Mouse (Mus musculus) mature B cell (primary cell): ENCODE results near the gene Slc39a11.

Experiments
- in situ Hi-C: fragments of 300-500 bp; cut with MboI; formaldehyde crosslinking; loops from 2 replicates; pipeline ENCODE4 v1.14.3; 2019

Slc39a11 gene

GRCm38 (mm10) chr11:113352085-113352815 is 297.6 kb downstream of the Slc39a11 start:
- in situ Hi-C loops, result no loop called here

GRCm38 (mm10) chr11:113350583-113350982 is 299.3 kb downstream of the Slc39a11 start:
- in situ Hi-C loops, result no loop called here

GRCm38 (mm10) chr11:113346895-113347514 is 302.9 kb downstream of the Slc39a11 start:
- in situ Hi-C loops, result no loop called here

DNA sequence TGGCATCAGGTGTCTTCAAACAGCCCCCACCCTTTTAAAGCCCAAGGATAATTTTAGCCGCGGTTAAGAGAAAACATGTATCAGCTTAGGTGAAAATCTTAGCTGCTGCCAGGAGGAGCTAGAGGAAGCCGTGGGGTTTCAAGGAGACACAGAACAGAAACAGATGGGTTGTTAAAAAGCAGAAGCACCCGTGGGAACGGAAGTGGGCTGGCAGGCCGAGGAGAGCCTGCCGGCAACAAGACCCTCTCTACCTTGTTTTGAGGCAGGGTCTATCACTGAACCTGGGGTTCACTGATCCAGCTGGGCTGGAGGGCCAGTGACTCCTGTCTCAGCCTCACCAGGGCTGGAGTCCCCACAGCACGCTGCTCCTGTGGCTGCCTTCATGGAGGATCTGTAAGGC is 310.1 kb downstream of the Slc39a11 start:
- in situ Hi-C loops, result no loop called here

- in situ Hi-C loops, result no loop called here
These were observed 311.3 kb downstream of the Slc39a11 start for GRCm38 (mm10) chr11:113338581-113338980.

GRCm38 (mm10) chr11:113335706-113336105 is 314.2 kb downstream of the Slc39a11 start:
- in situ Hi-C loops, result no loop called here

DNA sequence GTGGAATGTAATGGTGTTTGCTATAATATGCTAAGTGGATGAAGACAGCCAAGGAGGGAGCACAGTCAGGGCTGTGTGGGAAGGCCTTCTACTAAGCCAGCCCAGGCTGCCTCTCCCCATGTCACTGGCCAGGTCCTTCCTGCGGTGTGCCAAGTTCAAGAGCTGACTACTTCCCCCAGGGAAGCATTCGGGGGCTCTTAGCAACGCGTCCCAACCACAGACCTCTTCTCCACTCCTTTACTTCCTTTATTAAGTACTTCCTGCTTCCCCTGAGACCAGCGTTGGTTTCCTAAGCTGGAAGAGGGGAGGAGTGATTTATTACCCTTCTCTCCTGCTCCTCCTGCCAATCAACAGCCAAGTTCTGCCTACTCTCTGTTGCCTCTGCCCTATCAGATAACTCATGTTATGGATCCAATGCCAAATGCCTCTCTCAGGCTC is 315.4 kb downstream of the Slc39a11 start:
- in situ Hi-C loops, result no loop called here

GRCm38 (mm10) chr11:113333535-113333934 is 316.3 kb downstream of the Slc39a11 start:
- in situ Hi-C loops, result no loop called here

DNA sequence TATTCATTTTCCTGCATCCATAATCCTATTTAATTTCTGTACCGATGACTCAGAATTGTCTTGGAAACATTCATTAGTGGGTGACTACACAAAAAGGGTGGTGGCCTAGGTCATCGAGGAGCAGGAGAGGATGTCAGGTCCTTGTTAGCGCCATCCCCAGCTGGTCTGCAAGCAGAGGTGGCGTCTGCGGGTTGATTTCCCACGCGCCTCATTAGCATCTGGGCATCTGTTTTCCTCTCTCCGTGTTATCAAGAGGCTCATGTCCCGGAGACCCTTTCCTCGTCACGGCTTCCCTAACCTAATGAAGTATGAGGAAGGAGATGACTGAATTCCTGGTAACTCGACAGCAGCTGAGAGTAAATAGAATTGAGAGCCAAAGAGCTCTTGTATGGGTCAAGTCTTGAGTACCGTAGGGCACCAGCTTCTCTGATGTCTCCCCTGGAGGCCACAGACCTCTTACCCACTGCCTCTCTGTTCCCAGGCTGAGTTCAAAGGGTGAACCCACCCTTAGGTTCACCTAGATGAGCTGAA is 319.8 kb downstream of the Slc39a11 start:
- in situ Hi-C loops, result no loop called here

DNA sequence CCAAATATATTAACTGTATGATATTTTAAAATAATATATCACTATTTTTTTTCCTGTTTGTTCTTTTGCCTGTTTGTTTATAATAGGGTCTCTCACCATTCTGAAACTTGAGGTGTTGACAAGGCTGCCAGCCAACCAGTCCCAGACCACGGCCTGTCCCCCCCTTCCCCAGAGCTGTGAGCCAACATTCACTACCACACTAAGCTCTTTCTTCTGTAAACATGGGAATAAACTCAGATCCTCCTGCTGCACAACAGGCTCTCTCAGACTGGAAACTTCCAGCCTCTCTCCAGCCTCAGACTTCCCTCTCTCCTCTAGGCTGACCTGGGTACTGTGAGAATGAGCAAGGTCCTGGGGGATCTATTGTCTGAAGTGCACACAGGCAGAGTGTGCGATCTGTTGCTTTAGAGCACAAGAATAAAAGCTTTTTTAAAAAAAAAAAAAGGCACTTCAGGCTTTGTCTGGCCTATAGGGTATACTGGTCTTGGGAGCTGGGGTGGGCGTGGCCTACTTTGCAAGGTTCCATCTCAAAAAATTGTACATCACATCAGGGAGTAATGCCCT is 322.3 kb downstream of the Slc39a11 start:
- in situ Hi-C loops, result no loop called here

- in situ Hi-C loops, result no loop called here
These were observed 323.4 kb downstream of the Slc39a11 start for GRCm38 (mm10) chr11:113326387-113327011.

DNA sequence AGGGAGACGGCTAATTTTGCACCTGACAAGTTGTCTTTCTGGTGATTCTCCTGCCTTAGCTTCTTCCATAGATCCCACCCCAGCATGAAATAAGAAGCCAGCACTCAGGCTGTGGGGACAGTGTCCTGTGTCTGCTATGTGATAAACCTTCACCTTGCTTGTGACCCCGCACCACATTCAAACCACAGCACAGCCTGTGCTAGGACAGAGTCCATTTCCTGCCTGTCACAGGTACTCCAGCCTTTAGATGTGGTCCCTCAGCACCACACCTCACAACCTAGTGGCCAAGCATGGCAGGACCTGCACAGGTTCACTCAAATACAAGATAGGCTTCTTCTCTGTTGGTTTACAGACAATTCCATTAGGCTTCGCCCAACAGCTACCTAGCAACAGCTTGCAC is 328.3 kb downstream of the Slc39a11 start:
- in situ Hi-C loops, result no loop called here

DNA sequence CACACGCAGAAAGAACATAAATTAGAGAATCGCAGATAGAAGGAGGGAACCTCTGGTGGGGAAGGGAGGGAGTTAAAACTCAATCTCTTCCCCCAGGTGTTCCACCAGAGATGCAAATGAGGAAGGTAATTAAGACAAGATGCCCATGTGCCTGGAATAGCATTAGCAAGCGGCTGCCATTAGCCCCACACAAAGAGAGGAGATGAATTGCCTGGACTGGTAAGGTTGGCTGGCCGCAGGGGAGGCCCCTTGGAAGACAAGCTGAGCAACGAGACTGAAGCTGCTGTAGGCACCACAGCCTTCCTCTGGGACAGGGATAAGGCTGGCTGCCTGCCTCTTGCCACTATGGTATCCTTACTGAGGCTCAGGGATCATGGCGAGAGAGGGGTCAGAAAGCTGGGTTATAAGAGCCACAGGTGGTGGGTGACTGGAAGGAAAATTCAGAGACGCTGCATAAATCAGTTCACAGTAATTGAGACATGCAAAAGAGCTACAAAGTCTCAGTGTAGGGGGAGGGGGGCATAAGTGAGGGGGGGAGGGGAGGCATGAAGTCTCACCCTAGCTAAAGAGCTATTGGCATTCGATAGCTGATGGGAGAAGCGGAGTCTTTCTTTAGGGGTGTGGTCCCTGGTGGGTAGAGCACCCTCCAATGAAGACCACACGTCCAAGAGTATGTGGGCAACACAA is 340.5 kb downstream of the Slc39a11 start:
- in situ Hi-C loops, result no loop called here

- in situ Hi-C loops, result no loop called here
These were observed 341.5 kb downstream of the Slc39a11 start for GRCm38 (mm10) chr11:113308256-113308941.

GRCm38 (mm10) chr11:113303204-113303603 is 346.7 kb downstream of the Slc39a11 start:
- in situ Hi-C loops, result no loop called here

DNA sequence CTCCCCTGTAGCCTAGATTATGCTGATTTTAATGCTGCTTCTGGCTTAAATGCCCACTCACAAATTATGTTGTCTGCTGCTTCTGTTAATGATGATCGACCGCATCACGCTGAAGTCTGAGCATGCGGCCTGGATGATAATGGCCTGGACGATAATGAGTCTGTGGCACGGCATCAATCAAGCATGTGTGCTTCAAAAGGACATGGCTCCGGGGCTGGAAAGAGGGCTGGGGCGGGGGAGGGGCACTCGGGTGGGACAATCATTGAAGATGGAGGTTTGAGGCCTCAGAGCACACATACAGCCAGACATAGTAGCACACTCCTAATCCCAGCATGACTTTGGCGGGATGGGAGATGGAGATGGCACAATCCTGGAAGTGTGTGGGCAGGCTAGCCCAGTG is 350.4 kb downstream of the Slc39a11 start:
- in situ Hi-C loops, result loop anchor here (25.0 kb wide), 1 partner anchor 313 kb away; the partner anchor contains the start of gene Sstr2

DNA sequence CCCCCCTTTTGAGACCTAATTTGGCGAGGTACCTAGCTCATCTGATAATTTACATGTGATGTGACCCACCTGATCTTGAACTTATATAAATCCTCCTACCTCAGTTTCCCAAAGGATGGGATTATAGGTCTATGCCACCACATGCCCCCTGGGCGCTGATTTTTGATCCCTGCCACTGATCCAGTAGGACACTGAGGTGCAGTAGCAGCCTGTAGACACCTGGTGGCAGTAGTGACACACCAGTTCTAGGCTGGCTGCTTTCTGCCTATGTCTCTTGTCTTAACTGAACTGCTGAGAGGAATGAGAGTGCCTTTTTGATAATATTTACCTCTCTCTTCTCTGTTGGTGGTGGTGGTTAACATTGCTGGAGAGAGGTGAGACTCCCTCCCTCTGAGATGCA is 352.1 kb downstream of the Slc39a11 start:
- in situ Hi-C loops, result loop anchor here (25.0 kb wide), 1 partner anchor 315 kb away; the partner anchor contains the start of gene Sstr2

DNA sequence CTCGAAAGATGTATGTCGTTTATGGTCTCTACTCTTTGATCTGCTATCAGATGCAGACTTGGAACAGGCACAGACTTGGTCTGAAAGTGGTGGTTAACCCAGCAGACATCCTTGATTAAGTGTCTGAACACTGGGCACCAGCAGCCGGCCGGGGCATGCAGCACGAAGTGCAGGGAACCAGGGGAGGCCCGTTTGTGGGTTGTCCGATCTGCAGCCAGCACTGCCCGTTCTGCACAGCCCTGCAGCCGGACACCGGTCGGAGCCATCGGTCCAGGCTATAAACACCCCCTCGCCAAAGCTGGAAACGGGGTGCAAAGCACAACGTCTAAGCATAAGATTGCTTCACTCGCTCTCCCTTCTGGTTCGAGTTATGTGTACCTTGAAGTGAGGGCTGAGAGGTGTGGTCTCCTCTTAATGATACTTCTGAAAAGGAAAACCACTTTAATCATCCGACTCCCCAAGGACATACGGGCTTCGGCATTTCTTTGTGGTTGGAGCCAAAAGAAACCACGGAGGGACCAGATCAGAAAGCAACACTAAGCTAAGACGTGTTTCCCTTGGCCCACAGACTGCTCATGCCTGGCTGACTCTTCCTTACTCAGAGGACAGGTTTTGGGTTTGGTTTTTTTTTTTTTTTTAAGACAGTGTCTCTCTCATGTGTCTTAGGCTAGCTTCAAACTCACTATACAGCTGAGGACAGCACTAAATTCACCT is 352.8 kb downstream of the Slc39a11 start:
- in situ Hi-C loops, result loop anchor here (25.0 kb wide), 1 partner anchor 315 kb away; the partner anchor contains the start of gene Sstr2

DNA sequence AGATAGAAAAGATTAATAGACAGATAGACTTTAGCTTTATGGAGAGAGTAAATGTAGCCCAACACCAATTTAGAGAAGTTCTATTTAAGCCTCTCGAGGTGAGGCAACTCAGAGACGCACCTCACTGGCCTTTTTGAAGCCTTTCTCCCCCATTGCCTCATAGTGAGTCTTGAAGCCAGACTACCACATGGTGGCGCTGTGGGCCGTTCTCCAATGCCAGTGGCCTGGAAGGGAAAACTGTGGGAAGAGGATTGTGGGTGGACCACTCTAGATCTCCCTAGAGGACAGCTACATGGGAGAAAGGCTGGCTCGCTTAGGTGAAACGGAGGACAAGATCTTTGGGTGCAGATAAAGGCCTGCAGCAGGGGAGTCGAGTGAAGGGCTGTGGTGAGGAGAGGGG is 353.7 kb downstream of the Slc39a11 start:
- in situ Hi-C loops, result loop anchor here (25.0 kb wide), 1 partner anchor 316 kb away; the partner anchor contains the start of gene Sstr2

DNA sequence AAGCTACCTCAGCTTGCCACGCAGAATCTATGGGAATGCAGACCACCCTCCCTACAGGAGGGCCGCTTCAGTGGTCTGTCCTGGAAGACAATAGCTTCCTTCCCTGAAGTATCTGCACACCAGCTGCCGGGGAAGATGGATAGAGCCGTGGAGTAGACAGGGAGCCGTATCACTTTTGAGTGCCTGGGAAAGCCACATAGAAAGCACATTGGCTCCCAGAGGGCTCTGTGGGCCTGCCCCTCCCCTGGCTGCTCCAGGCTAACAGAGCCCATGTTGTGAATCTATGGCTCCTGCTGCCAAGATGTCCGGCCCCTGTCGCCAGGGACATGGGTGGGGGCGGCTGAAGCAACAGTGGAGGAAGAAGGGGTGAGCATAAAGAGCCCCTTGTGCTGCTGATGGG is 355.4 kb downstream of the Slc39a11 start:
- in situ Hi-C loops, result loop anchor here (25.0 kb wide), 1 partner anchor 318 kb away; the partner anchor contains the start of gene Sstr2
